Mouse (Mus musculus) thymus, postnatal 36 days (tissue): ENCODE measurements around the gene S100a16.

Experiments used
- DNase-seq, 2 experiments: peaks; one replicate each; pipeline ENCODE4 v3.0.0; 2022; ENCODE audit warnings: mixed read lengths in 2 of 2

S100a16 gene

DNA sequence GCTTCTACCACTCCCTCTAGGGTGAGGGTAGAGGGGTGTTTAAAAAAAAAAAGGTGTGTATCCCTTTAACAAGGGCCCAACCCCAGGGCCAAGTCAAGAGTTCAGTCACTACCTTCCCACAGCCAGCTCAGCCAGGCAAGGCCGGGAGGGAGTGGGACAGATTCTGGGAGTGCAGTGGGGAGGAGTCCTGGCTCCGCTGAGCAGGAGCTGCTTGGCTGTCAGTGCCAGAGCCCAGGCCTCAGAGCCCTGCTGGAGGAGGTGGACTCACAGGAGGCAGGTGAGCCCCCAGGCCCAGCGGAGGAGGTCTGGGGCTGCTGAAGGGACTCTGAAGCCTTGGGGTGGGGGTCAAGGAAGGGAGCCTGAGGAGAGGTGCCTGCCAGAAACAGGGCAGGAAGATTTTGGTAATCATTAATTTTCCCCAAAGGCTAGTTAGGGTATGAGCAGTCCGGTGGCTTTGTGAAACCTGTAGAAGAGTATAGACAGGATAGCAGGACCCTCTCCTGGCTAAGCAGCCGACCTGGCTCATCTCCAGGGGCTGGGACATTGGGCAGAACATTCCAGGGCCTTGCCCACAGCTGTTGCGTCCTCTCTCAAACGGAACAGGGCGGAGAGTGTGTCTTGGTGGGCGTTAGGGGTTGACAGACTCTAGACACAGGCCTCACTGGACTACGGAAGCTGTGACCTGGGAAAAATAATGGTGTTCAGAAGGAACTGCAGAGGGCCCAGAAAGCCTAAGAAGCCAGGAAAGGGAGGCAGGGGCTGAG, at the start of gene S100a16:
S100a16 (plus strand) TSS at position 114 of the 764 bp plus-strand sequence.
- DNase-seq, result peak in 1 of 2 experiments; percentile 13

DNA sequence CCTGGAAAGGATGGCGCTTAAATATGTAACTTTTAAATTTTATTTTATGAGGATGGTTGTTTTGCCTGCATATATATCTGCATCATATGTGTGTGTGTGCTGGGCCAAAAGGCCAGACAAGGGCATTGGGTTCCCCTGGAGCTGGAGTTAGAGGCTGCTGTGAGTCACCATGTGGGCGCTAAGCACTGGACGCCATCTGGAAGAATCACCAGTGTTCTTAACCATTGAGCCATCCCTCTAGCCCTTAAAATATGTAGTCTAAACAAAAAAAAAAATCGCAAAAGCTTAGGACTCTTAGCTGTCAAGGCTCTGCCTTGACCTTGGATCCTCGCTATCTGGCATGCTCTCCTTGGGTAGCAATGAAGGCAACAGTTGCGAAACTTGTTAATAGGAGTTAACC, 48.5 kb upstream of the S100a16 start:
- DNase-seq, result no peak

DNA sequence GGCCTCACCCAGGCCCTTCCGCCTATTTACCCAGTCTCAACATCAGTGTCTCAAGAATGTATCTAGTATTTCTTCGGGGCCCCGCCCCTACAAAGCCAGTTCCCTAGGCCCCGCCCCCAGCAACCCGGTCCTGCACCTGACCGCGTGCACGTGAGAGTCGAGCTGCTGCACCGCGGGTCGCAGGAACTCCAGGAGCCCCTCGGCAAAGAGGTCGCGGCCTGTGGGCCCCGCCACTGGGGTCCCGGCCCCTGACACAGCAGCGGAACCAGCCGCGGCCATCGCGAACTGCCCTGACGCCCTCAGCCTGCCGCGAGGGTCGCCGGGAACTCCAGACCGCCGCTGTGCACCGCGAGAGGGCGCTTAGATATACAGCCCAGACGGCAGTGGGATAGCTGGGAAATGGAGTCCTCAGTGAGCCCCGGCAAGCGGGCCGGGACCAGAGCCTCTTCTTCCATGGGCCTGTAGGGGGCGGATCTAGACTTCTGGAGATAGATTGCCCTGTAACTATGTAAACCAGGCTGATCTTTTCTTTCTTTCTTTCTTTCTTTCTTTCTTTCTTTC, 46.3 kb upstream of the S100a16 start, which contains the start of gene Snapin:
Snapin (minus strand) TSS at position 338 of the 561 bp plus-strand sequence.
- peak; percentile 95 to 96 for DNase-seq

DNA sequence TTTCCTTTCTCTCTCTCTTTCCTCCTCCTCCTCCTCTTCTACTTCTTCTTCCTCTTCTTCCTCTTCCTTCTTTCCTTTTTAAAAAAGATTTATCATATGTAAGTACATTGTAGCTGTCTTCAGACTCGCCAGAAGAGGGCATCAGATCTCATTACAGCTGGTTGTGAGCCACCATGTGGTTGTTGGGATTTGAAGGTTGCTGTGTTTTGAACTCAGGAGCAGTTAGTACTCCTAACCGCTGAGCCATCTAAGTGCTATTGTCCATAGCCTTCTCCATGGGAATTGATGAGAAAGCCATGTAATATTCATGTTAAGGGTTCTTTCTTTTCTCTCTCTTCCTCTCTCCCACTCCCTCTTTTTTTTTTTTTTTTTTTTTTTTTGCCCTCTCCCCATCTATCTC, 45.7 kb upstream of the S100a16 start:
- peak in 1 of 2 experiments; percentile 48 for DNase-seq

DNA sequence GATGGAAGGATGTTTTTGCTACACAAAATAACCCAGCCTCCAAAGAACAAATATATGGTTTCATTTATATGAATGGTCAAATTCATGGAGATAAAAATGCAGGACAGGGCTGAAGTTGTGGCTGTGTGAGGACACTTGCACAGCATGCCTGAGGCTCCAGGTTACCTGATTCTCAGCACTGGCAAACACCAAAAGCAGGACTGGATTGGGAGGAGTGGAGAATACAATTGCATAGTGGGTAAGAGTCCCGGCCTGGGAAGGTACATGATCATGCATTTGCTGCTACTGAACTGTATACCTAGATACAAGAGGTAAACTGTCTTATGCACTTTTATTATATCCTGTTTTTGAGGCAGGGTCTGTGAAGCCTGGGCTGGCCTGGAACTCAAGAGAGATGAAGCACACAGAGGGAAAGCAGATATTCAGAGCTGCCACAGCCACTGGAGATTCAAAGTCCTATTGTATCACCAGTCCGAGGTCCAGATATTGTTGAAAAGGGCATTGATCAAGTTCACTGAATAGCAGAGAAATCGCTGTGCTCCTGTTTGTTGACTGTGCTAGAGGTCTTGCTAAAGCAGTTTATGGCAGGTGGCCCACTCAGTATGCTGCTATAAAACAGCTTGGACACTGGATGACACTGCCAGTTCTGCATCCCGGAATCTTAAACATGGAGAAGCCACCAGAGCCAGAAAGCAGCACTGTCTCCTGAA, 43.1 kb upstream of the S100a16 start:
- DNase-seq, result no peak

DNA sequence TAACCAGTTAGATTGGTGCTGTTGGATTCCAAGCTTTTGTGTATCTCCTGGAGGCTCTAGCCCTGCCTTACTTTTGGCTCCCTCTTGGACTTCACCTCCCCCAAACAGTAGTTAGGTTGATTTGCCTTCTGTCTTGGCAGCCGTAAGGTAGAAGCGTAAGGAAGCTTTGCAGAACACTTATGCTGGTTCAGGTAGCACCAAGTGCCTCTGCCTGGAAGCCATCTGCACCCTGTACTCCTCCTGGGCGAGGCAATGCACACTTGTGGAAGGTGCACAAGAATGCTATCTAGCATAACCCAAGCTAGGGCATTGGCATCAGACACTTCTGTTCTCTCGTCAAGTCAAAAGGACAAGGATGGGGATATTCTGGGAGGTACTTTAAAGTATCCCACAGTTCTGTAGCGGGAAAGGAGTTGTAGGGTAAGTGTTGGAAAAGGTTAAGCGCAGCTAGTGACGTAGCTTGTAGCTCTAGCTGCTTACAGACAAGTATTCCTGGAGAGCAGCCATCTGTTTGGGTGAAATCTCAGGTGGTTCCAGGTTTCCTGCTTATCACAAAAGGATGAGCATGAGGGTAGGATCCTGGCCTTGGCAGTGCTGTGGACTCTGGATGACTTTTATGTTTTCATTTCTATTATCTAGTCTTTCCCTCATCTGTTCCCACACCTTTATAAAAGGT, 41.1 kb upstream of the S100a16 start:
- no peak for DNase-seq

DNA sequence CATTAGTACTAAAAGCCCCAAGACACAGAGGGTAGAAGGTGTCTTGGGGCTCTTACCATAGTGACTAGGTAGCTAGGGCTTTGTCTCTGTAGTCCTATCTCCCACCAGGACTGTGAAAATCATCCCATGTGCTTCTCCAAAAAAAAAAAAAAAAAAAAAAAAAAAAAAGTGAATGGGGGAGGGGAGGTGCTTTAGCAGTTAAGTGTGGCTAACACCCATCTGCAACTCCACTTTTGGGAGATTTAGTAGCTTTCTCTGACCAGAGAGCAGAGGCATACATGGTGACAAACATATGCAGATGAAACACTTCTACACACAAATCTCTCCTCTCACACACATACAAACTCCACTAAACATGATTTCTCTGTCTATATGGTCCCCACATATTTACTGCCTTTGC, 39.5 kb upstream of the S100a16 start:
- DNase-seq, result no peak

DNA sequence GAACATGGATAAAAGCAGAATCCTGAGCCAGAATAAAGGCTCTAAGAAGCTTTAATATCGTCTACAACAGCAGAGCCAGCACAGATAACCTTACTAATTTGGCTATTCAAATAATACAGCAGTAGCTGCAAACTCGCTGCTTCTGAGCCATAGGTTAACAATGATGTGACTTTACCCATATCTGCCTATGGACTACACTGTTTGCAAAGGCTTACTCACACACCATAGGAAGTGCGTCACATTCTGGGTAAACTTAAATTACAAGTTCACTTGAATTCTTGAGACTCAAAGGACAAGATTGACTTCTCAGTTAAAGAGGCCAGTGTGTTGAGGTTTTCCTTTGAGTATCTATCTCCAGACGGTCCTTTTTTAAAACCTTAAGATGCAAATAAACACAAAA, 33.6 kb upstream of the S100a16 start:
- DNase-seq, result no peak

DNA sequence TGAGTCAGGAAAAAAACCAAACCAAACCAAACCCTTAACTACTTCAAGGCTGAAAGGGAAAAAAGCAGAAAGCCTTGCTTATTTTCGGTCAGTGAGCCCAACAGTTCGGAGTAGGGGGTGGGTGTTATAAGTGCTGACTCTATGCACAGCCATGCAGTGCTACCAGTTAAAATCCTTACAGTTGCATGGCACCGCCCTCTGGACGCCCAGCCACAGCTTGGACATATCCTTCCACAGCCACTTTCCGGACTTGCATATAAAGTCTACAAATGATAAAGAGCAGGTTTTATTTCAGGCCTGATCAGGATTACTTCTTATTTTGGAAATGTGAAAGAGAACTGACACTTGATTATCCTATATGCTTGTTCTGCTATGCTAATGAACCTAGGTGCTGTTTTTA, 31.8 kb upstream of the S100a16 start:
- no peak for DNase-seq

DNA sequence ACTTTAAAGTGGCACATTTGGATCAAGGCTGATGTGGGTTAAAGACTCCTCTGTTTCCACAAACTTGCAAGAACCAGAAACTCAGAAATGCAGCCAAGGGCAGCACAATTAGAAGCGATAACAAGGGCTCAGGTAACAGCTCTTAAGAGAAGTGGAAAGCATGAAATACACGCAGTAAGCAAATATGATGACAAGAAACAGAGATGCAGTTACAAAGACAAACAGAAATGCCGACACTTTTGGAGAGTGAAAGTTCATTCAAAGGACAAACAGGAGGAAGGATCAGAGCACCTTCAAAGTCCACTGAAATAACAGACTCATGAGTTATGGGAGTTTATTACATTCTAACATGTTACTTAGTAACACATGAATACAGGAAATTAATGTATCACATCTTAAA, 30.7 kb upstream of the S100a16 start:
- DNase-seq, result no peak

DNA sequence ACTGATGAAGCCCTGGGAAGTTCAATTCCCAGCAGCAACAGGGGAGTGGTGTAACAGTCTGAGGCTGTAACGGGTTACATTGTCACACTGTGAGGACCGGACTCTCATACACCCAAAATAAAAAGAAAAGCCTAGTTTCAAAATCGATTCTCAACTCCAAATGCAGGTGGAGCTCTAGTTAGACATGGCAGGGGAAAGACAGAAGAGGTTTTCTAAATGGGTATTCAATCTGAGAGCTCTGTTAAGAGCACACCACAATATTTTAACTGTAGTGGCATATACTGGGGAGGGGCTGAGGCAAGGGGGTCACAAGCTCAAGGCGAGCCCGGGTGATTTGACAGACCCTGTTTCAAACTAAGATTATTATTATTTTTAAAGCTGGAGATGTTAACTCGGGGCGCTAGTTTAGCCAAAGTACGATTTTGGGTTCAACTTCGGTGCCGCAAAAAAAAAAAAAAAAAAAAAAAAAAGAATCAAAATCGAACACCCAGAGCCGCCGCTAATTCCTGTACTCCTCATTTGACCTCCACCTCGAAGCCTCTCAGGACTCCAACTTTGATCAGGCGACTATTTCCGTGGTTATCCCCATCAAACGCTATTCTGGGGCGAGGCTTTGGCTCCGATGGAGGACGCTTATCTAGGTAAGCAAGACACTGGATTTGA, 28.6 kb upstream of the S100a16 start:
- no peak for DNase-seq

DNA sequence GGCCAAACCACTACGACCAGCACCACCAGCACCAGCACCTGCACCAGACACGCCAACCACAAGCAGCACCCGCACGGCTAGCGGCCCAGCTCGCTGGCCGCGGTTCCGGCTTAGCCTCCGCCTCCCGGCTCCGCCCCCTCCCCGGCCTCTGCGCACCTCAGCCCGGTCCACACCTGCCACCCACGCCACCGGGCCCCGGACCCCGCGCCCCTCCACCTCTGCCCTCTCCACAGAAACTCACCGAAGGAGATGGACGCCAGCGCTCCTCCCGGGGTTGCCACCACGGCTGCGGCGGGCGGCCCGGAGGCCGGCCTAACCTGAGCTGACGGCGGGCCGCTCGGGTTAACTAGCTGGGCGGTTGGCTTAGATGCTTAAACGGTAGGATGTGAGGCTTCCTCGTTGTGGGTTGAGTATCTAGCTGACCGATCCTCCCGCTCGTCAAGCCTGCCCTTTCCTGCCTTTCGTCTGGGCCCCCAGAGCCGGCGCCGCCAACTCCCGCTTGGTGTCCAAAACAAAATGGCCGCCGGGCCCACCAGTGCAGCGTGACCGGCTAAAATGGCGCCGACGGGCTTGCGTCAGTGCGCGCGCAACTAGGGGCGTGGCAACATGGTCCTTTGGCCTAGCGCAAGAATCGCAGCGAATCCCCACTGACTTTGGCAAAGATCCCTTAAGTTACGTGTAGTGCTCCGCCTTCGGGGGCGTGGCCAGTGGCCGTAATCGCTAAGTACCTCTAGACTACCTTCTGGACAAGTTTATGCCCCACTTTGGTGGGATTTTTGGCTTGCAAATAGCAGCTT, 27.9 kb upstream of the S100a16 start, which contains the start of gene Chtop:
Chtop (minus strand) TSS at position 549 of the 797 bp plus-strand sequence.
- DNase-seq, result peak; percentile 99

DNA sequence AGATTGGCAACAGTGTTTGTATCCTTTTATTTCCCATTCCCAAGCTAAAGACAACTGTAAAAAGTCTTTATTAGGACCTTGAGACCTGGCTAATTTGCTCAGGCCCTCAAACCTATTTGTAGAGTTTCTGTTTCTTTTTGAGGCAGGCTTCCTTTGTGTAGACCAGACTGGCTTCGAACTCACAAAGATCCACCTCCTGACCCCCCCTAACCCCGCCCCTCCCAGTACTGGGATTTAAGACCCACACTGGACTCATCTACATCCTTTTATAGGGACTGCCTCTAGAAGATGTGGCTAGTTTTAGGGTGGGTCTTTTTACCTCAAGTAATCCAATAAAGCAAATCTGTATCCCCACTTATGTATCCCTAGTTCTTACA, 27.3 kb upstream of the S100a16 start:
- no peak for DNase-seq

DNA sequence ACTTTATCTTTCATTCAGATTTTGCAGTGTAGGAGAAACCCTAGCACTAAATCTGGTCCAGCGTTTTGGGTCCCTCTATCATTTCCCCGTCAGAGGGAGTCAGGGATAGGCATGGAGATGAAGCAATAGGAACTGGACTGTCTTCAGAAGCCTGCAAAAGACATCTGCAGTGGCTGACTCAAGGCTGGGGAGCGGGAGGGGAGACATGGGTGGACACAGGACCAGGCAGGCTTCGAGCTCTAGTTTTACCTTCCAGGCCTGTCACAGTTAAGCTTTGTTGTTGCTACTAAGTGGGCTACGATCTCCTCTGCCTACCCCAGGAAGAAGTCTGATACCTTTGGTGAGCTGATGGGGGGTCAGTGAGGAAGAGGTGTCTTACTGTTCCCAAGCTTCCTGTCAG, 24.8 kb upstream of the S100a16 start:
- no peak for DNase-seq

DNA sequence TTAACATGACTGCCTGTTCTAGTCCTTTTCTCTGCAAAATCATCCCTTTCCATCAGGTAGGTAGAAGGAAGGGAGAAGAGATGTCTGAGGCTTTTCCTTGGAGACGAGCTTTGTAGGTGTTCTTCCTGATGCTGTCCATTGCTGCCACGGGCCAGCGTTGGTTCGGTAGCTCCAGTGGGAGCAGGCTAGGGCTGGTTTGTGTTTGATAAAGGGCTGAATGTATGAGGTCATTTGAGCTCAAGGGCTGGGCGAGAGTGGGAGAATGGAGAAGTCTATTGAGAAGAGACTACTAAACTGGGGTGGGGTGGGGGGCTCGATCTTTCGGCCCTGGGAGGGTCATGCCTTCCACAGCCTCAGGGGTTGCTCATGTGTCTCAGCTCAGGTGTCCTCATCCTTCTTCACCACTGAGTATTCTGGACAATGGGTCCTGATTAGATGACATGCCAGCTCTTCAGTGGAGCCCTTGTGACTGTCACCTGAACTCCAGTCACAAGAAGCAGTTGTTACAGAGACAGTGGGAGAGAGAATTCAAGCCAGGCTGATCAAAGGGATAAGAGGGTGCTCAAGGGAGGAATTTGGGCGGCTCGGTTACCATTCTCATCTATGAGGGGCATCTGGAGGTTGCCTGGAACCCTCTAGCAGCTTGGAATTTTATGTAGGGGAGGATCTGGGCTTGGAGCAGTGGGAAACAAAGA, 24.0 kb upstream of the S100a16 start:
- DNase-seq, result no peak

DNA sequence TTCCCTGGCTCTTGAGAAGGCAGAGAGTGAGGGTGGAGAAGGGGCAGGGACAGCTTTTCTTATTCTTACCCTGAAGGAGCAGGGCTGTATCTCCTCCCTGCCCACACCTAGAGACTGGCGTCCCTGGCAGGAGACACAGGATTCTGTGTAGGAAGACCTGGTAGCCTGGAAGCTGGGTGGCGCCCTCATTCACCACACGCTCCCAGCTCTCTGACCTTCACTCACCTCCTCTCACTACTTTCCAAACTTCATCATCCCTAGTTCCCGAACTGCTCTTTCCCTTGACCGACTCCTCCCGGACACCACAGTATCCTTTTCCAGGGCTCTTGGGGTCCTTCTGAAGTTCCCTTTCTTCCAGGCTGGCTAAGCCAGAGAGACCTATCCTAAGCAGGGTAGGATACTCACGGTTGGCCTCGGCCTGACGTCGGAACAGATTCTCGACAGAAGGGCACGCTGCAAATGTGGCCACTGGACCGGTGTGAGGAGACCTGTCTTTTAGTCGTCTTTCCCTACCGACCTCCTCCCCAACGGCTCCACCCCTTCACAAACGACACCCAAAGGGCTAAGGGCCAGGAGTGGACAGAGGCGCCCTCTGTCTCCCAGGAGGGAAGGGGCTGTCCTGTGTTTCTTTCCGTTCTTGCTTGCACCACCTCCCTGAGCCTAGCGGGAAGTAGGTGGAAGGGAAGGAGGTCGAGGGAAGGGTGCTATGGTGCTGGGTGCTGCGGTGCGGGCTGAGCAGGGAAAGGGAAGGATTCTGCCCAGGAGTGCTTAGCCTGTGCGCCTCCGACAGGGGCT, 23.1 kb upstream of the S100a16 start, which contains the start of the genes S100a1 and S100a13:
S100a1 (minus strand) TSS at position 597 of the 795 bp plus-strand sequence.
S100a13 (plus strand) TSS at position 640 of the 795 bp plus-strand sequence.
- peak; percentile 33 to 35 for DNase-seq

DNA sequence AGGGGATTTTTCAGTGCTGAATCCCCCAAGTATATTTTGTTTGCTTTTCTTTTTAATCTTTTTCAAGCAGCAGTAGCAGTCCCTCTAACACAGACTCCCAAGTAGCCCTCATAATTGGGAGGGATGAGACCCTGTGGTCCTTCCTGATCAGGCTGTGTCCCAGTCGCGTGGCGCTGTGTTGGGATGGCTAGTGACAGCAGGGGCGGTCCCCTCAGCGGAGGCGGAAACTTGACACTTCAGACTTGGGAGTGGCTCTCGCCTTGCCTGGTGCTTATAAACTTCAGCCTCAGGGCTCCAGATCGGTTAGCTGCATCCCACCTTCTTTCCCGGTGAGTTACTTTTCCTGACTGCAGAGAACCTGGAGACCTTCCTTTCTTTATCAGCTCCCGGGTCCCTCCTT, 22.4 kb upstream of the S100a16 start:
- peak; percentile 62 to 65 for DNase-seq

DNA sequence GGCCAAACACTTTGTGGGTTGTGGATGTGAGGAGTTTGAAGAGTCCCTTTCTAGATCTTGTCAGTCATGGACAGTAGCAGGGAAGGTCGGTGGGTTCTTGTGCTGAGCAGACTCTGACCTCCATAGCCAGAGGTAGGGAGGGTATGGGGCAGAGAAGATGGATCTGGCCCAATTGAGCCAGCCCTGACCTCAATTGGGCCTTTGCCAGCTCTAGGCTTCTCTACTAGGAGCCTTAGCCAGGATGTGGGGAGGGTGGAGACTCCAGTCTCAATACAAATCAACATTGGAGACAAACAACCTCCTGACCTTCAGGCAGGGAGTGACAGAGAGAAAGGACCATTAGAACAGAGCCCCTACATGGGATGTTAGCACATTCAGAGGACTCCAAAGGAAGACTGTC, 21.8 kb upstream of the S100a16 start:
- DNase-seq, result peak in 1 of 2 experiments; percentile 6

DNA sequence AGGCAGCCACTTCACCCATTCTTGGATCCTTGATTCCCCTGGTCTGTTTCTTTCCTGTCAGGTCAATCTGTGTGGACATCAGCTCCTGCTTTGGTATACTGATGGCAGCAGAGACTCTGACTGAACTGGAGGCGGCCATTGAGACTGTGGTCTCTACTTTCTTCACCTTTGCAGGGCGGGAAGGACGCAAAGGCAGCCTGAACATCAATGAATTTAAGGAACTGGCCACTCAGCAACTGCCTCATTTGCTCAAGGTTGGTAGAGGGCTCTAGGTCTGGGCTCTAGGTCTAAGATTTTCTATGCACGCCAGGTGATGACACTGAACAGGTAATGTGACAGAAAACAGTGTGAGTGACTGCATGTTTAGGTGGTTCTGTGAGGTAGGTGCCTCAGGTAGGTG, 21.3 kb upstream of the S100a16 start:
- DNase-seq, result no peak

DNA sequence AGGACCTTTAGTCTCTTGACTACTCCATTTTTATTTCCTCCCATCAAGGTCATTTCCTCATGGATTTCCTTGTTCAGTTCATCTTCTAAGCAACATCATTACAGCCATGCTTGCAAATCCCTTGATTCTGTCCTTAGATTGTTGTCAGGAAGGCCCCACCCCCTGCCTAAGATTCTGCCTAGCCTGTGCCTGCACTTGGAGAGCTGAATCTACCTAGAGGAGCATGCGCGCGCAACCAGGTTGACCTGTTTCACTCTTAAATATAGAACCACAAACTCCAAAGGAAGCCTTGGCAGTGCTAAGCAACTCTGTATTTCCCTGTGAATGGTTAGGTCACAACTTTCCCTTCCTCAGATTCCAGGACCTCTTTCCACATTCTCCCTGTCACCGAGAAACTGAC, 19.3 kb upstream of the S100a16 start:
- DNase-seq, result no peak
